ENCODE assay signal across 13 mouse cellular contexts in genomic region chr11:117674531-117674930, GRCm38 (mm10). TPM values are rescaled to one million over a fixed set of nuclear protein-coding genes. Genes with fewer than 3 reads are reported as not detected.
DNase-seq lines count a peak whose midpoint lies in the region; ATAC-seq and TF ChIP-seq lines count a peak whose summit lies in the region.
"Had no signal": no experiment of that assay in that cellular context is flagged by ENCODE, and none has a peak within 500 bp of the region (broad histone marks: within the 10 kb centered on the region; RNA-seq: fewer than 3 reads in every experiment).

No protein-coding gene starts in this region.

- no peak for ATAC-seq in lung, embryonic 14.5 days (ENCODE audit: insufficient read depth)

- H3K9ac ChIP-seq in lung, embryonic 14.5 days = no peak overlapping the region
- H3K9ac ChIP-seq: heart, embryonic 15.5 days had no signal

- H3K27me3 ChIP-seq in lung, embryonic 14.5 days (ENCODE audit: insufficient read depth, low read length) = no peaks in the 10 kb centered on the region
- H3K27me3 ChIP-seq: heart, embryonic 15.5 days had no signal

- H3K27ac ChIP-seq in lung, embryonic 14.5 days (ENCODE audit: low read depth) = no peak overlapping the region
- H3K27ac ChIP-seq: heart, embryonic 15.5 days; macrophage had no signal

- H3K9me3 ChIP-seq in lung, embryonic 14.5 days (ENCODE audit: low read depth, low read length) = no peaks in the 10 kb centered on the region
- H3K9me3 ChIP-seq: heart, embryonic 15.5 days had no signal

- TF ChIP-seq CTCF in lung, embryonic 14.5 days (IDR thresholded peaks at IDR 0.05; ENCODE audit: low read depth) = peak; percentile 43; the same call in 1 of the 2 replicates

- peak; percentile 45 for DNase-seq in heart, adult 11 months
- DNase-seq in heart, adult 18-20 months = no peak
- DNase-seq in lung, embryonic 14.5 days = no peak
- no peak for DNase-seq in lung, postnatal 10 days
- DNase-seq in R1 (ENCODE audit: low read depth, low spot score) = peak; percentile 74
- DNase-seq in thymus, postnatal 25 days = peak; percentile 28
- no peak for DNase-seq in cerebellum, adult 9-11 months
- no peak for DNase-seq in spleen, postnatal 36 days (ENCODE audit: low spot score in 2 of 2)
- DNase-seq: embryo, embryonic 11 days; gastrocnemius, postnatal 10 days had no signal

- H3K4me3 ChIP-seq in lung, embryonic 14.5 days (ENCODE audit: low read depth, low read length) = no peak overlapping the region
- H3K4me3 ChIP-seq: heart, embryonic 15.5 days; myocyte had no signal

- no peak overlapping the region for H3K4me2 ChIP-seq in lung, embryonic 14.5 days
- H3K4me2 ChIP-seq: heart, embryonic 15.5 days had no signal

- 88% methylated on average over 1 of the region's 1 CpGs for WGBS in lung, embryonic 14.5 days

- no peaks in the 10 kb centered on the region for H3K36me3 ChIP-seq in lung, embryonic 14.5 days (ENCODE audit: insufficient read depth)
- H3K36me3 ChIP-seq: heart, embryonic 15.5 days had no signal

- H3K4me1 ChIP-seq in lung, embryonic 14.5 days (ENCODE audit: insufficient read depth) = no peaks in the 10 kb centered on the region

RNA-seq across cellular contexts. Expression of gene Tnrc6c, which starts 20.4 kb away (rescaled TPM):
- 10 to 100 TPM; 28.1 to 32.0 TPM for total RNA-seq in heart, adult 18-20 months (2021)
- polyA plus RNA-seq in lung, embryonic 14.5 days (2014; fragmentation: Nextera tagmentation; extraction: Ambion mirVana) = 10.9 and 11.6 TPM in 2 replicates

Comparison
In these comparisons a context has a peak if more than half of its experiments do, and no peak if none do; other contexts are left out.
1. DNase-seq: peak in heart, adult 11 months (single experiment), R1 (single experiment) and thymus, postnatal 25 days (single experiment); none in heart, adult 18-20 months (0 of 2), lung, embryonic 14.5 days (single experiment), lung, postnatal 10 days (single experiment), cerebellum, adult 9-11 months (single experiment) and spleen, postnatal 36 days (0 of 2).